Mouse (Mus musculus) kidney, postnatal 4 days (tissue): ENCODE measurements around the gene Shh.

Experiments used
- DNase-seq, 2 experiments: peaks; one replicate each; pipeline ENCODE4 v3.0.0; 2021; ENCODE audit warnings: mixed read lengths in 2 of 2

Gene Shh

DNA sequence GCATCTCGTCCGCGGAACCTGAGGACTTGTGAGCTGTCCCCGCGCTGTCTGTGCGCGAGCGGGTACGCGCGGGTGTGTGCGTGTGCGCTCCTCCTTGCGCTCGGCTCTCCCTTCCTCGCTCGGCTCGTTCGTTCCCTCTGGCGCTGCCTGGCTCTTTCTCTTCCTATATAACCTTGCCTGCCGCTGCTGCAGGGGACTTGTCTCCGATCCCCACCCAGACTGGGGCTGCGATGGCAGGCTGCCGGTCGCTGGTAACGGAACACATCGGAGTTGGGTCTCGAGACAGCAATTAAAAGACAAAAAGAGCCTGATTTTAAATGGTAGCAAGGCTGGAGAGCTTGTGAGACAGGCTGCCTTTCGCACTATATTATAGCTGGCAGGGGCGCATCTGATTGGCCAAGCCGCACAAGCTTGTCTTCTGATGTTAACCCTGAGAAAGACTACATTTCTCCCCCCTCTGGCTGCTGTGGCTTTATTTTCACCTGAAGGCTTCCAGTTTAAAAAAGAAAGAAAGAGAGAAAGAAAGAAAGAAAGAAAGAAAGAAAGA is at the start of gene Shh:
TSS of gene Shh (minus strand) at position 497 of the 547 bp plus-strand sequence.
- peak; percentile 9 to 16 for DNase-seq

DNA sequence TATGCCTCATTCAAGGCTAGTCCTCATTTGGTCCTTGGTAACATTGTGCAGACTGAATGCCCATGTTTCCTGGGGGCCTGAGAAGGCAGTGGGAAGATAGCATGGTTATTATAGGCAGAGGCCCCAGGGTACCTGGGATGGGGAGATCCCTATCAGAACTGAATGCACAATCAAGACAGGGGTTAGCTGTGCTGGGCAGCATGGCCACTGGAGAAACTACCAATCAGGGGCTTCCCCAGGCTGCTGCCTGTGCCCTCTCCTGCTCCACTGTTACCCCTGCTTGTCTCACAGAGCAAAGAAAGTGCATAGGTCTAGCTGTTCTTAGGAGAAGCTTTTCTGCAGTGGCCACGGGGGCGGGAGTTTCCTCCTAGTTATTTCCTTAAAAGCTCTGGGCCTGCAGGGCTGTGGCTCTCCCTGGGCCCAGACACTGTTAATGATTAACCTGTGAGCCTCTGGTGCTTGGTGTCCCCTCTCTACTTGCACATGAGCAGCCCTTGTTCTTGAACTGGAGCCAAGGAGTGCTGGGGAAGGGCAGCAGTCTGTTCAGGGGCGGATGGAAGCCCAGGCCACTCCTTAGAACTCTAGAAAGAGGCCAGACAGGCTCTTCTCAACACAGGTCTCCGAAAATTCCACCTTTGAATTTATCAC is 33.9 kb upstream of the Shh start:
- peak; percentile 68 to 84 for DNase-seq

DNA sequence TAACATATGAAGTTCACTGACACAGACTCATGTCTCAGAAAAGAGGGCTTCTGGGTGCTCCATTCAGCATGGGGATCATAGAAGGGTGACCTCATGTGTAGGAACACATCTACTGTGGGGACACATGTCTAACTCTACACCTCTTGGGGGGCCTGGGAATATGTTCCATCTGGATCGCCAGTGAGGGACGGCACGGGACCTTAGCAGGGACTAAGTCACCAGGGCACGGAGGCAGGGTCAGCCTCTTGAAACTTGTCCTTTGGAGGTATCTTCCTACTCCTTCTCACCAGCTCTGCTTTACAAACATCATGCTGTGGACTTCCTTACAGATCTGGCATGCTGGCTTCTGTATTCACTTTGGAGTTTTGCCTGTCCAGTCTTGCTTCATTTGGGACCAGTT is 31.8 kb upstream of the Shh start:
- no peak for DNase-seq

DNA sequence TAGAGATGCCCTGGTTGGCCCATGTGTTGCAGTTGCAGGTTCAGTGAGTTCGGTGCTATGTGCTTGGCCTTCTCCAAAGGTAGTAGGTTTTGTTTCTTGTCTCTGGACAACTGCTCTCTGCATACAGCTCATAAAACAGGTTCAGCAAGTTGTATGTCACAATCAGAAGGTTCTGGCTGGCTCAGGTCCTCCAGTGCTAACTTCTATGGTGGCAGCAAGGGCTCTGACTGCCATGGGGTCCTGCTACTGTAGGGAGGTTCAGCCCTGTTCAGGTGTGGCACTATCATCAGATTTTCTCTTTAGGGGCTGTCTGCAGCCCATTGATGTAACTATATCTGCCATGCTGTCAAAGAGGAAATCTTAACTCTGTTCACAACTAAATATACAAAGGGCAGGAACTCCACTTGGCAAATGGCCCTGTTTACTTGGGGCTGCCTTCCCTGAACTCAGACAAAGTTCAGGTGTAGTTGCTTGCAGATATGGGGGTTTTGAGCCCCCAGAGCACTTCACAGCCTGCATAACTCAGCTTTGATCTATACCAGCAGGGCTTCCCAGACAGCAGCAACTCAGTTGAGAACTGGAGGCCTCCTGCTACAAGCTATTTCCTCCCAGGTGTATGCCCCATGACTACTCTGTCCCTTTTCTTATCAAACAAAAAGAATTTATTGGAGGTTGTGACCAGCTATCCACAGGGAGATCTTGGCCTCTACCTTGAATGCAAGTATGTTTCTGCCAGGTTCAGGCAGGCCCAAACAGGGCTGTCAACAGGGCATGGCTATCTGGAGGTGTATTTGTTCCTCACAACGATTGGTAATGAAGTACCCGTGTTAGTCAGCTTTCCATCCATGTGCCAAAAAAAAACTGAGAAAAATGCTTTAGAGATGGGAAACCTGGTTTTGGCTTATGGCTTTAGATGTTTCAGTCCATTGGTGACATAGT is 28.9 kb upstream of the Shh start:
- no peak for DNase-seq

DNA sequence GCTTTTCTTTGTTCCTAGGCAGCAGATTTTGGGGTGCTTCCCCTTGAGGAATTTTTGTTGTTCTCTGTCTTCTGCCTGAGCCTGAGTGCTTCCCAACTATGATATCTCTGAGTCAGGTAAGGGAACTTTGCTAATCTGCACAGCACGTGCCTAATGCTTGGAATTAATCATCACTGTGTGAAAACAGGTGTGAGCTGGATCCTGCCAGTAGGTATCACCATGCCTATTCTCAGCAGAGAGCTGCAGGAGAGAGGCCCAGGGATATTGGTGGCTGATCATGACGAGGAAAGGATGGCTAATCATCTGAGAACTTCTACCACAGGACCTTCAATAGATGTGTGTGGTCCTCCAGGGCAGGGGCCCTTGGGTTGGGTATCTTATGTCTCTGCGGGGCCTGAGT is 26.5 kb upstream of the Shh start:
- DNase-seq, result no peak

DNA sequence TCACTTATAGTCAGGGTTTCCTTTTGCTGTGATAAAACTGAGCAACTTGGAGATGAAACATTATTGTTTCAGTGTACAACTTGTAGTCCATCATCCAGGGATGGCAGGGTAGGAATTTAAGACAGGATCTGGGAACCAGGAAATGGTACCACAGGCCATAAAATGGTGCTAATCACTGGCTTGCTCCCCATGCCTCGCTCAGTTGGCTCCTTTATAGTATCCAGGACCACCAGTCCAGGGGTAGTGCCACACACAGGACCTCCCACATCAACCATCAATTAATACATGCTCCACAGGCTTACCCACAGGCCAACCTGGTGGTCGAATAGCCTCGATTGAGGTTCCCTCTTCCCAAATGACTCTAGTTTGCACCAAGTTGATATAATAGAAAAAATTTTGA is 15.9 kb upstream of the Shh start:
- DNase-seq, result no peak

DNA sequence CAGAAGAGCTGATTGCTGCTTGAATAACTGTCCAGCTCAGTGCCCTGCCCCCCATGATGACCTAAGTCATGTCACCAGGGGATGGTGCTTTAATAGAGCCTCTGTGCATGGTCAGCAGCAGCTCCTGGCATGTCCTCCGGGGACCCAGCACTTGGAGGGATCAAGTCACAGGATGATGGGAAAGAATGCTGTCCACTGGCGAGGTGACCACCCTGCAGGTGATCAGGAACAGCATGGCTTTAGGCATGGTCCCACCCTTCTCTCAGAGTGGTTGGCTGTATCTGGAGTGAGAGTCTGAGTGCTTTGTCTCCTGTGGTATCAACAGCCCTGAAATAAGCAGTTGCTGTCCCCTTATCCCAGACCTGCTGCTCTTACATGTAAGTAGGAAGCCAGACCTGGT is 14.7 kb upstream of the Shh start:
- DNase-seq, result no peak

DNA sequence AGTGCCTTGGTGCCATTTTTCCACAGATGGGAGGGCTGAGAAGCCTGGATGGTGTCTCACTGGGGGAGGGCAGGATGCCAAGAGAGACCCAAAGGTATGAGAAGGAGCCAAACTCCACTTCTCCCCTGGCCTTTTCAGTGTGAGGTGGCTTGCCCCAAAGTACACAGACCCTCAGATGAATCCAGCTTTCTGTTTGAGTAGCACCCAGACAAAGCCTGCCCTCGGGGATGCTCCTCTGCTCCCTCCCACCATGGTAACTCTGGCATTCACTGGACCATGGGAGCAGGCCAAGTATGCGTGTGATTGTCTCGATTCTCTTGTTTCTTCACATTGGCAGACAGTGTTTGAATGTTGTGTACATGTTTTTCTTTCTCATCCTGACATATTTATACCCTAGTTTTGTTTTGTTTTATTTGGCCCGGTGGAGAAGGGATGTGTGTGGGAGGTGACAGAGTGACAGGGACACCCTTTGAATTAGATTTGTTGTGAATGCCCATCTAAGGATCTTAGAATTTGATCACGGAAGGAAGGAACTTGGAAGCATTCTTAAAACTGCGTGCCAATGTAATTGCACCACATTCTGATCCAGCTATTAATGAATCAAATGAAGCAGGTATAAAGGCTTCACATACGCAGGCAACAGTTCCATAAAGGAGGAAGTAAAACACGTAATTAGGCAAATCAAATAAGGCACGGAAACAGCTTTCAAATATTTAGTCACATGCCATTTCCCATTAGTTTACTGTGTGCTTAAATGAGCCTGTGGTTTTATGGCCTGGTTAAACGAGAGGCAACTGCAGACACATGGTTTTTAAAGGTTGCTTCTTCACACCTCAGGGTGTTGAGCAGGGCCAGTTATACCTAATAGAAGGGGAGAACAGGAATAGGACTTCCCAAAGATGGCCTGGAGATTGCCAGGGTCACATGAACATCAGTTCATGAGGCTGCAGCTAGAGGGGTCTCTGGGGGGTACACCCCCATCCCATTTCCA is 9.6 kb upstream of the Shh start:
- DNase-seq, result no peak

DNA sequence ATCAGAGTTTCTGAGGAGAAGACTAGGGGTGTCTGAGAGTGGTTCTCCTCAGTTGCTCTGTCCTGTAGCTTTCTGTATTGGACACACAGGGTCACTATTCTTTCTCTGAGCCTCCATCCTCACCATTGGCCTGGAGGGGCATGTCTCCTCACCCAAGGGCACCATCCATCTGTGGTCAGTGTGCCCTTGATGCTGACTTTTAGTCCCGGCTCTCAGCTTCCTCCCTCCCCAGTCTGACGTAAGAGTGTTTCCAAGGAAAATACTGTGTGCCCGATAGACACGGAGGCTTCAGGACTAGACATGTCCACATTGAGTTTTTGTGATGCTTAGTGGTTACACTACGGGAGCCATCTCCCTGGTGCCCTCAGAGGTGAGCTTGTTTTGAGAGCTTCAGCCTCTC is 6.5 kb upstream of the Shh start:
- no peak for DNase-seq

DNA sequence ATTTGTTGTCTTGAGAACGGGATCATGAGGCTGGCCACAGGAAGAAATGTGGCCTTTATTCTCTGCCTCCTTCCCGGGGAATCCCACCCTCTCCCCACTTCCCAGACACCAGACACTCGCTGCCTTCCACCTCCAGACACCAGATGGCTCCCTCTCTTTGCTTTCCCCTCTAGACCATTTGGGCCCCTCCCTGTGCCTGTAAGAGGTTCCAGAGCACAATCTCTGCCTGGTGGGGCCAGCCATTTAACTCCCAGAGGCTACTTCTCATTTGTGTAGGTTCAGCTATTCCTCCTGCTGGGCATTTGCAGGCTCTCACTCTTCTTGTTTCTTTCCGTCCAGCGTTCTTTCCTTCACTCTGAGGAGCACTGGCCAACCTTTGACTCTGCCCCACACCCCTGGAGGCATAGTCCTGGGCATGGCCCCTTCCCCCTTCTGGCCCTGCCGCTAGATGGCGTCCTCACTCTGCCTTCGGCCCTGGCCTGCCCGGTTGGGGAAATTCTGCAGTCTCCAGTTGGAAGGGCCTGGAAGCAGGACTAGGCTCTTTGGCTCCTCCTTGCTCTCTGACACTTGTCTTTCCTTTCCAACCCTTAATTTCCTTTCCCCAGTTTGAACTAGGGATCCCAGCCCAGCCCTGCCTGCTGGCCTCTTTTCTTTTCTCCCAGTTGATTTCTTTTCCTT is 2.6 kb upstream of the Shh start:
- peak; percentile 73 to 77 for DNase-seq

DNA sequence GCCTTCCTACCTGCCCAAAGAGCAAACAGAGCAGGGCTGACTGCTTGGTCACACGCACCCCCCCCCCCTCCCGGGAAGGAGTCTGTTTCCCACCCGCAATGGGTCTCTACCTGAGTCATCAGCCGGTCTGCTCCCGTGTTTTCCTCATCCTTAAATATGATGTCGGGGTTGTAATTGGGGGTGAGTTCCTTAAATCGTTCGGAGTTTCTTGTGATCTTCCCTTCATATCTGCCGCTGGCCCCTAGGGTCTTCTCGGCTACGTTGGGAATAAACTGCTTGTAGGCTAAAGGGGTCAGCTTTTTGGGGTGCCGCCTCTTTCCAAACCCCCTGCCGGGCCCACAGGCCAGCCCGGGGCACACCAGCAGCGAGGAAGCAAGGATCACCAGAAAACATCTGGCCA is 705 bp downstream of the Shh start:
- no peak for DNase-seq

DNA sequence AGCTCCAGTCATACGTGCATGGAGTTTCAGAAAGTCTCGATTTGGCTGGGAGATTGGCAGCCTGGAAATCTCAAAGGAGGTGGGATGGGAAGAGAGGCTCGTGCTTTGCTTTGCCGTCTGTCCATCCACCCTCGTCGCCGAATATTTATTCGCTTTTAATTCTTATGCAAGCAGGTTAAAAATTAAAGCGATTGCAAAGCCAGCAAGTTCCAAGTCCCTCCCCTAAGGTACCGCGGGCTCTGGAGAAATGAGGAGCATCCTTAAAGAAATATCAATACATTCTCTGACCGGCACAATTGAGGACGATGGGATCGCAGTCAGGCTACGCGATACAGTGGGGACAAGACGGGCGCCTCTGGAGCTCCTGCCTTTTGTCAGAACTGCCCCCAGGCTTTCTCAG is 1.5 kb downstream of the Shh start:
- DNase-seq, result no peak

DNA sequence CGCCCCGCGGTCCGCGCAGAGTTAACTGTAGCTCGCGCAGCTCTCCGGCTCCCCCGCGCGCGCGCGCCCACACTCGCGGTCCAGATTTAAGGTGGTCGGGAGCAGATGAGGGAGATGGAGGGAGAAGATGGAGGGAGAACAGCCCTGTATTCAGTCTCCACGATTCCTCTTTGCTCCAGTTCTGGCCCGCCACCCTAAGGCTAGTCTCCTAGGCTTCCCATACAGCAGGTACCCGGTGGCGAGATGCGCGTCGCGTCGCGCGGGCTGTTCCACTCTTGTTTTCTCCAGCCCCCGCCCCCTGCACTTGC is 2.0 kb downstream of the Shh start:
- peak; percentile 51 to 68 for DNase-seq

DNA sequence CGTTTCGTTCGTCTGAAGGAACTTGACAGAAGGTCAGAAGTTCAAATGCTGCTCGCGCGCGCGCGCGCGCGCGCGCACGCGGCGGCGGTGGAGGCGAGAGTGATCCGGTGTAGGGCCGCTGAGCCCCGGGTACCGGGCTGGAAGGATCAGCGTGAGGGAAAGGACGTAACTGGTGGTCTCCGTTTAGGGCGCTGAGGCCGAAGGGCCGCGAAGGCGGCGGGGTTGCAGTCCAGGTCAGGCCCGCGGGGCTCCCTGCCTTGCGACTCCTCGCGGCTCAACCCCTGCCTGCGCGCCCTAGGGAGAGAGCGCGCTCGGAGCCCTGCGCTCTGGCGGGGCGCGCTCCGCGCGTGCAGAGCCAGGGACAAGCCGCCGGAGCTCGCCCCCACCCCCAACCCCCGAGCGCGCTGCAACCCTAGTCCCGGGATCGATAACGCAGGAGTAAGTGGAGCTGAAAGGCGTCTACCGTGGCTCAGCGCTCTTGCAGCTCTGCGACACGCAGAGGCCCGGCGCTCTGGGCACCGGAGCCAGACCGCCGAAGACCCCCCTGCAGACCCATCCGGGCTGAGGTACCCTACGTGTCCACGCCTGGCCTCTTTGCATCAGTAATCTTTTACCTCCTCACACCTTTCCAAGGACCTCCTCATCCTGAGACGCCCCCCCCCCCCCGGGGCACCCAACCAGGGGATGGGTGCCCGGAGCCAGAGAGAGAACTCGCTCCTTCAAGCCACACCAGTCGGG is 2.5 kb downstream of the Shh start:
- peak; percentile 41 to 52 for DNase-seq

DNA sequence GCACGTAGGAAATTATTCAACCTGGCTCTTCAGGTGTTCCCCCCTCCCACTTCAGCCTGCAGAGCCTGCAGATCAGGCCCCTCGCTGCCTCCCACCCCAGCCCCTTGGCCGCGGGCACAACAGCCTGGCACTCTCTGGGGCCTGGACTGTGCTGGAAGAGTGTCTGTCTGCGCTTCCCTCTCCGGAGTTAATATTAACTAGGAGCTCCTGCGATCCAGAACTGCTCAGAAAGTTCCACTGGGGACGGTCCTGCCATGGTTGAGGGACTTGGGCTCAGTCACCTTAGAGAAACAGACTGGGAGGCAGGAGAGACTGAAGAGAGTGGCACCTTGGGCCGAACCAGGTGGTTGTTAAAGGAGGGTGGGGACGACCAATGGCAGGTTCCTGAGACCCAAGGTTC is 3.4 kb downstream of the Shh start:
- peak; percentile 31 to 68 for DNase-seq

DNA sequence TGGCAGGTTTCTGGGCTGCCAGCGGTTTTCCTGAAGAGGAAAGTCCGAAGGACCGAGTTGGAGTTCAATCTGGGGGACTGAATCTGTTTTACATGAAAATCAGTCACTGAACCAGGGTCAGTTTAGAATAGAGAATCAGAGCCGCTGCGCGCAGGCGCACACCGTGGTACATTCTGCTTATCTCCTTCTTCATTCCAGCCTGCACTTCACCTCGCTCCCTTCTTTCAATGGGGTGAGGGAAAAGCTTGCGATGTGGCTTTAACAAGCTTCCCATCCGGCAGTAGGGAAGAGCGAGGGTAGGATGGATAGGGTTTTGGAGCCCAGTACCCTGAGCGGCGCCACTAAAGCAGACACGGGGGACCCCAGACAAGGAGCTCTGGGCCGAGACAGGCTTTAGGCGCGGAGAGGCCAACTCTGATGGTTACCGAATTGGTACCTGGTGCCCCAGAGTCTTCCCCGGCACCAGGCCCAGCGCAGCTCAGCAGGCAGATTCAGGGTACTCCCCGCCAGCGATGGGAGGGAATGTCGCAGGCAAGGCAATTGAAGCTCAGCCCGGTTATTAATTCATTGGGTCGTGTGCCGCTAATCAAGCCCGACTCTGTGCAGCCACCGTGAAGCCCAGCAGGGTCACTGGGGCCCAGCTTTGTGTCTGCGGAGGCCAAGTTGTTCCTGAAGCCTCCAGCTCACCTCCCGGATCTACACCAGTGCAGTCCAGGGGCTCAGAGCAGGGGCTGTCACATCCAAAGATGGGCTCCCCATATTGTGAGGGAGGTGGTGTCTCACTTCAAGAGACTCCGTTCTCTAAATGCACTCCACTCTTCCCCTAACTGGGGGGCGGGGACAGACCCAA is 4.1 kb downstream of the Shh start:
- DNase-seq, result peak; percentile 30 to 60

DNA sequence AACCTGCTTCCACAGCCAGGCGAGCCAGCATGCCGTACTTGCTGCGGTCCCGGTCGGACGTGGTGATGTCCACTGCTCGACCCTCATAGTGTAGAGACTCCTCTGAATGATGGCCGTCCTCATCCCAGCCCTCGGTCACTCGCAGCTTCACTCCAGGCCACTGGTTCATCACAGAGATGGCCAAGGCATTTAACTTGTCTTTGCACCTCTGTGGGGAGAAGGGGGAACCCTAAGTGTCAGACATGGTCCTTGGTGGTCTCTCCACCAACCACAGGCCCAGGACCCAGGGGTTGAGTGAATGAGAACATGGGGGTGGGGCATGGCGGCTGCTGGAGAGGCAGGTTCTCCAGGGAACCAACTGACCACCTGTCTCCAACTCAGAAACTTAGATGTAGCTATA is 5.7 kb downstream of the Shh start:
- no peak for DNase-seq

DNA sequence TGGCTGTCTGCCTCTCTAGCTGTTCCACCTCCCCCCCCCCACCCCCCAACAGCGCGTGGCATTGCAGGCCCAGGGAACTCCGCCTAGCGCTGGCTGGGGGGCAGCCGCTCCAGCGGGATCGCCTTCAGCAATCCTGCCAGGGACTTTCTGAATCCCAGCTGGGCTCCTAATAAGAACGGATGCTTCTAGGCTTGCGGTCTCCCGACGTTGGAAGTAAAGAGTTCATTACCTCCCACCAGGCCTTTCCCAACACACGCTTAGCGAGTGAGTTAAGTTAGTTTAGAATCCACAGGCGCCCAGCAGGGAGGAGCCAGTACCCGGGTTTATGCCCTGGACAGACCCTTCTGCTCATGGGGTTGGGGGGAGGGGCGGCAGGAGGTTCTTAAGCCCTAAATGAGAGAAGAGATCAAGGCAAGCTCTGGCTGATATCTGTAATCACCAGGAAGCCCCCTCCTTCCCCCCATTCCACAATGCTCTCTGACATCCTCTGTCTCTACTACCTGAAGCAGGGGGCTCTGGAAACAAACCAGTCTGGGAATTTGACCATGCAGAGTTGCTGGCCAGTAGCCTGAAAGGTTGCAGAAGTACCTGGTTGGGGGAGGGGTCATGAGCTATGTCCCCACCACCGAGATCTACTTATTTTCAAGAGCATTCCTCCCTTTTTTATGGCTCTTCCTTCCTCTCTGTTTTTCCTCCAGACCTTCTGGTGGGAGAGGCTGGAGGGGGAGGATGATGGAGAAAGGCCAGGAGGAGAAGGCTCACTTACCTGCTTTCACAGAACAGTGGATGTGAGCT is 6.3 kb downstream of the Shh start:
- no peak for DNase-seq

DNA sequence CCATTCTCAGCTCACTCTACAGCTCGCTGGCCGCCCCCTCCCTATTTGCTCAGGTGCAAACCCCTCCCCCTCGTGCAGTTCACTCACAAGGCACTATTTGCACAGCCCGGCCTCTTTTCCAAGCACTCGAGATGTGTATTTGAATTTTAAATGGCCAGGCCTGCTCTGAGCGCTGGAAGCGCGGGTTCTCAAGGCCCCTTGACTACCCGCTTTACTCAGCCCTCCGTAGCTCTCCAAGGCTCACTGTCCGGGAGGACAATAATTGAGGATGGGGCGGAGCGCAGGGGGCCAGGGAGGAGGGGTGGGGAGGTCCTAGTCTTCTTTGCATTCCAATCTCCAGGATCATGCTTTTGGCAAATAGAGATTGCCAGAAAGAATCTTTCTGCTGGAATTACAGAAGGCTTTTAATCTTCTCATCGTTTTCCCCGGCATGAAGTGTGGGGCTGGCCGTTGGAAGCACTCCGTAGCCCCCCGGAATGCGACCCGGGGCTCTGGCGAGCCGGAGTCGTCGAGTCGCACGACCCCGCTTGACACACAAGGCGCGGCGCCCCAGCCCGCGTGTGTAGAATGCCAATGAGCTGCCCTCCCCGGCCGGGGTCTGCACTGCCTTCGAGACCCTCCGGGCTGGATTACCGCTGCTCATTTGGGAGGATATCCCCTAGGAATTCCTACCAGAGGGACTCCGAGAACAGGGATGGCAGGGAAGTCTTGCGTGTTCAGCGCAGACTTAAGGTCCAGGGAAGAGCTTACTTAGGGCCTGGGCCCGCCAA is 7.4 kb downstream of the Shh start:
- no peak for DNase-seq
